Mouse (Mus musculus) lung, postnatal 25 days (tissue): Measurements from ENCODE around the gene Gm6993.
A peak's percentile ranks its signal among the peaks of the same experiment; 100 is the strongest.

ENCODE experiments used
- DNase-seq: peaks from one replicate; pipeline ENCODE4 v3.0.0; 2022; ENCODE audit warnings: low spot score

Gene Gm6993

DNA sequence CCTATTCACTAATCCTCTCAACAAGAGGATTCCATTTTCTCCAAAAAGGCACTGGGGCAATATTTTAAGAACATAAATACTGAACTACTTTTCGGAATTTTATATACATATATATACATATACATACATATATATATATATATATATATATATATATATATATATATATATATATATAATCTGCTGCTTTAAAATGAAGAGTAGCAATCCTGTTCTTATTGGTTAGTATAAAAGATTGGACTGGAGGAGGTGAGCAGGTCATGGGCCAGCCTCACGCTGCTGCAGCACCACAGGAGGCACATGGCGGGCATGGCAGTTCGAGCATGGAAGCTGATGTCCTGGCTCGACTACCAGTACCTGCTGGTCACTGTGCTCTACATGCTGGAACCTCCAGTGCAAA, at the start of gene Gm6993:
Gene Gm6993 (plus strand): TSS at position 301 of the 400 bp plus-strand sequence.
- no peak for DNase-seq

DNA sequence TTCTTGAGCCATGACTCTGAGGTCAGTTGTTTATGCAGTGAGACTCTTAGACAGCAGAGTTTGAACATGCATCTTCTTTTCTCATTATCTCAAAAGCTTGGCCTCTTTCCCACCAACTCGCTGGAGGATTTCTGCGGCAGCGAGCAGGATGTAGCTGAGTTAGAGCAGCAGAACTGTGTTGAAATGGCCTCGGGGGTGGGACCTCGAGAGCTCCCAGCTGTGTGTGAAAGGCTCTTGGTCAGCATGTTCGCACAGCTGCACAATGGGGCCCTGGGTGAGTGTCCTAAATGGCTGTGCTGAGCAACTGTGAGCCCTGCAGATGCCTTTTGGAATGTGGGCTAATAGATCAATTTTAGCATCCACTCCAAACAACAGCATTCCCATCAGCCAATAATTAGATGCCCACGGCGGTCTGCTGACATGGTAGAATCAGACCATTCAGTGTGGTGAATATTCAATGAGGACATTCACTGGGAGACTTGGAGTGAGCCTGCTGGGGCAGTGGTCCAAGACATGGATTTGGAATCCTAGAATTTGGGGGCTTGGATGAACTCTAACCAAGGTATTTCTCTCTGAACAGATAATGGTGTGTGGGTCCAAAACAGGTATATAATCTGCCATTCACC, 49.1 kb upstream of the Gm6993 start:
- peak; percentile 65 for DNase-seq

DNA sequence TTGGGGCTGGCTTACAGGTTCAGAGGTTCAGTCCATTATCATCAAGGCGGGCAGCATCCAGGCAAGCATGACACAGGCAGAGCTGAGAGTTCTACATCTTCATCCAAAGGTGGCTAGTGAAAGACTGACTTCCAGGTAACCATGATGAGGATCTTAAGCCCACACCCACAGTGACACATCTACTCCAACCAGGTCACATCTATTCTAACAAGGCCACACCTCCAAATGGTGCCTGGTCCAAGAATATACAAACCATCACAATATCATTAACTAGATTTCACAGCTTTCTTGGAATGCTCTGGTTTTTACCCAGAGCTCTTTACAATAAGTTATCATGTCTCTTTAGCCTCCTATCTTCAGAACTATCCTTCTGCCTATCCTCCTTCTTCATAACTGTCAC, 38.1 kb upstream of the Gm6993 start:
- DNase-seq: no peak

DNA sequence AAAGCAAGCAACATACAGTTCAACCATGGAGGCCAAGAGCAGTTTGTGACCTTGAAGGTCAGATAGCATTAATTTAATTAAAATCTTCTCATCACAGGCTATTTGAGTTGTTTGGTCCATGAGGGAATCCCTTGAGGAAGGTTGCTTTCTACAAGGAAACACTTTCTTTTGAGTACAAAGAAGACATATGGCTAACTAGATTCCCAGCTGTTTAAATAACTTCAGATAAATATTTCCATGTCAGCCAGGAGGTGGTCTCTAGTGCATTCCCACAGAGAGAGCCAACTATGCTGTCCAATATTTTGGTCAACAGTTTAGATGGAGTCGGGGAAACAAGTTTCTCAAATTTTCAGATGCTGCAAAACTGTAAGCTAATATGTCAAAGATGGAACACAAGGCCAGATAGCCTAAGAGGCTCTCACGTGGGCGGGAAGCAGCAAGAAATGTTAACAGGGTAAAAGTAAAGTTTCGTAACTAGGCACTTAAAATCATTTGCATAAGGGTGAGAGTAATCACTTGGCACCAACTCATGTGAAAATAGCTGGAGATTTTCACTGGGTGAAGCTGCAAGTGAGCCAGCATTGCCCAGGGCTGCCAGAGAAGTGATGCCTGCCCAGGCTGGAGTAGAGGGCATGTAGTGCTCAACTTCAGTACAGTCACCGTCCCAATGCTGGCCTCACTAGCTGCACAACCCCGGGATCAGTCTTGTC, 36.7 kb upstream of the Gm6993 start:
- DNase-seq: peak; percentile 61

DNA sequence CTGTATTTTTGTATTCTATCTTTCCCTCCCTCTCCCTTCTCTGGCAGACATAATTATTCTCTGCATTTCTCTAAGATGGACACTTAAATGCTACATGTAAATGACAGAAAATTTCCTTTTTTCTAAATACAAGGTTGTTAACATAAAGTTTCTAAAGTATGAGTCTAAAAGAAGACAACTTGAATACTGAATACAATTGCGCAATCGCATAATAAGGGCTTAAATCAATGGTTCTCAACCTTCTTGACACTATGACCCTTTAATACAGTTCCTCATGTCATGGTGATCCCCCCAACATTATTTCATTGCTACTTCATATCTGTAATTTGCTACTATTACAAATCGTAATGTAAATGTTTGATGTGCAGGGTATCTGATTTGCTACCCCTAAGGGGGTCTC, 35.7 kb upstream of the Gm6993 start:
- DNase-seq: no peak

DNA sequence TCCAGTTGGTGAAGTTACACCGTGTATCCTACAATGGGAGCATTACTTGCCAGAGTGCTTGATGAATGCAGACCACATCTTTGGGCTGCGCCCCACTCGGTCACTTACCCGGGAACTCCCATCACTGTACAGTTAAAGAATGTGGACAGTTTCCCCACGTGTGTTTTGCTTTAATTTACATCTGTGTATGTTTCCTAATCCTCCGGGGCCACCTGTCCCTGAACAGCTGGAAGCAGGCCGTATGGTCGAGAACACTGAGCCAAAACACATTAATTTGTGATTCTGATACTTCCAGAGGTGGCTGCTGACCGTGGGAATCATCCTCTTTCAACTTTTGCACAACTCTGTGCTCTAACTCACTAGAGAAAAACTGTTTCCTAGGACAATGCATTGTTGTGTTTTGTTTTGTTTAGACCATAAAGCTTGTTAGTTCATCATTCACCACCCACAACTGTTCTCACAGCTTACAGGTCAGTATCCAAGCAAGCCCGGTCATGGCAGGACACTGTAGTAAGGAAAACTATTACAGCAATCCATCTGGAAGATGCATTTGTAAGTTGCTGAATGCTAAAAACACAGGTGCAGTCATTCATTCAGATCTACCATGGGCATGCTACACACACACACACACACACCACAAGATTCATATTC, 34.5 kb upstream of the Gm6993 start:
- DNase-seq: no peak

DNA sequence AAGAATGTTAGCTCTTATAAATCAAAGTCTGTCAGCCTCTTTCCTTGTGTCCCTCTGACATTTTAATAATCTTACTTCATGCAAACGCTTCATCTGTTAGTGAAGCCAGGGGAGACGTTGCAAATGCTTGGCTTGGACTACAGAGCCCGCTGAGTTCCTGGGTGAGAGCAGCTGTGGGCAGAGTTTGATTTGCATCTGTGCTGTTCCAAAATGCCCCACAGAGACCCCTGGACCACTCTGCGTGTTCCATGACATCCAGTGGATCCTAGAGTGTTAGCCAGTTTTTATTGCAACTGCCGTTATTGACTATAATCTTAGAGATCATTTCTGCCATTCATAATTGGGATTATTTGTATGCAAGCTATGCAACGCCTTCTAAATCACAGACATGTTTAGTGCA, 31.8 kb upstream of the Gm6993 start:
- no peak for DNase-seq

DNA sequence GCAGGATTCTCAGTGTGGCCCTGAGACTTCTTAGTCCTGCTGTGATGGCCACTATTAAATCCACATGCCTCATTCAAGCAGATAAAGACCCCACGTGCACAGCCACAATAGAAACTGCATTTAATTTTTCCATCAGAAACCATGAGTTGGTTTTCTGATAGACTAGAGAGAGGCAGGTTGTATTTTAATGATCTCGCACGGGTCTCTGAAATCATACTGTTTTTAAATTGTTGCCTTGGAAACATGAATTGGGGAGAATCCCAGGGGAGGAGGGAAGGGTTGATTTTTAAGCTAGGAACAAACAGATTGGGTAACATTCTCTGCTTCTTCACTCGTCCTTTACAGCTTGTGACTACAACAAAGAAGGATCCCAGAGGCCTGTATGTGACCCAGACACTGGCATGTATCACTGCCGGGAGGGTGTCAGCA, 31.2 kb upstream of the Gm6993 start:
- DNase-seq: no peak

DNA sequence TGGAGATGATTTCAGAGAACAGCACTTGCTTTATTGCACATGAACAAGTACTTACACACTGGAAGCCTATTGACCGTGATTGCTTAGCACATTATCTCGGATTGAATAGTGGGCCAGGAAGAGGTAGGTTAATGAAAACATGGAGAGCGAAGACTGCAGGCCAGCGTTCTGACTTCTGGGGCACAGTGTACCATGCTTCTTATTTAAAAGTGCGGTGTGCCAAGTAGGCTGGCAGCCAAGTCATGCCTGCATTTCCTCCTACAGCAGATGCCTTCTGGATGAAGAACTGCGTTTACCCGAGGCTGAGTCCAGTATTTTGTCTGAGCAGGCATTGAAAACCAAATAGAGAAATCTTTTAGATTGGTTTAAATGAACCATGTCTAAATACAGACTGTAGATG, 27.0 kb upstream of the Gm6993 start:
- DNase-seq: peak; percentile 48

DNA sequence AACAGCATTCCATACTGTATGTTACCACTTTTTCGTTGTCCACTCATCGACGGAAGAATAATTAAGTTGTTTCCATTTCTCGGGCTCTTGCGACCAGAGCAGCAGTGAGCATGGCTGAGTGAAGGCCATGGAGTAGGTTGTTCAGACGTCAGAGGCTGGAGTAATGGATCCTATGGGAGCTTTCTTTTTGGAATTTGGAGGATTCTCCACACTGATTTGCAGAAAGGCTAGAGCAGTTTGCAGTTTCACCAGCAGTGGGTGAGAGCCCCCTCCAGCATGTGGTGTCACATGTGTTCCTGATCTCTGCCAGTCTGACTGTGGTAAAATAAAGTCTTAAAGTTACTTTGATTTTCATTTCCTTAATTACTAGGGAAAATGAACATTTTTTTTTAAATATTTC, 25.6 kb upstream of the Gm6993 start:
- DNase-seq: no peak

DNA sequence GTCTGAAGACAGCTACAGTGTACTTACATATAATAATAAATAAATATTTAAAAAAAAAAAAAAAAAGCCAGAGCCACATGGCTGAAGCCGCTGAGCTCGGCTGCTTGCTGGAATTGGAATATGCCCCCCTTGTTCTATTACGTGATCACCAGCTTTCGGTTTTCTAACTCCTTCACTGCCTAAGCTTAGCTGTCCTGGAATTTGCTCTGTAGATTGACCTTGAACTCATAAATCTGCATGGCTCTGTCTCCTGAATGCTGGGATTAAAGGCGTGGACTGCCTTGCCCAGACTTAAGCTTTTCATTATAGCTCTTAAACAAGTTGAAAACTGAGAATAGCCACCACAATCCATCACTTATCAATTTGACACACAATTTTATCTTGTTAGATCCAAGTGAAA, 23.3 kb upstream of the Gm6993 start:
- DNase-seq: no peak

DNA sequence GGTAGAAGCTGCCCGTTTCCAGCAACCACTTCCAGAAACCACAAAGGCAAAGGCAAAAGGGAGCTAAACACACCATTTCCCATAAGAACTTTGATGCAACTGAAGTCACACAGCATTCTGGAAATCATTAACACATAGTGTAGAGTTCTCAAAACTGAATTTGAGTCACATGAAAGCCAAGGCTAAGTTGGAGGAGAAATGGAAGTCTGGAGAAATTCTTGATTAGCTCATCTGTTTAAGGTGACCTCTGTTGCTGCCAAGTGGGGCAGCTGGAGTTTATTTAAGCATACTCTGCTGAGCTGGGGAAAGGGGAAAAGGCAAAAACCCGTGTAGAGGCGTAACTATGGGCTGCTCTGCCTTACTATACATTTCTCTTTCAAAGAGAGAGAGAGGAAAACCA, 21.8 kb upstream of the Gm6993 start:
- DNase-seq: peak; percentile 36

DNA sequence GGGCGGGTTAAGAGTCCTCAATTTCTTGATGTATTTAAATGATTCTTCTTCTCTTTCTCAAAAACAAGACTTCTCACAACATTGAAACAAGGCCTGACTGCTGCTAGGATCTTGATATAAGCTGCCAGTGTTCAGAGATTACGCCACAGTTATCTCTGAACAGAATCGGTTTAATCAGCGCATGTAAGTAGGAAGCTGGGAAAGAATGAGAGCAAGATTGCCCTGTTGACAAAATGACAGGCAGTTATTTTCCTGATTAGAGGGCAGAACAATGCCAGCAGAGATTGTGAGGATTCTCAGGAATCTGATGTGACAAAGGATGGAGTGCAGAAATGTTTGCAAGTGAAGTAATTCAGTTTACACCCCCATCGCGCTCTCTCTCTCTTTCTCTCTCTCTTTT, 19.0 kb upstream of the Gm6993 start:
- no peak for DNase-seq

DNA sequence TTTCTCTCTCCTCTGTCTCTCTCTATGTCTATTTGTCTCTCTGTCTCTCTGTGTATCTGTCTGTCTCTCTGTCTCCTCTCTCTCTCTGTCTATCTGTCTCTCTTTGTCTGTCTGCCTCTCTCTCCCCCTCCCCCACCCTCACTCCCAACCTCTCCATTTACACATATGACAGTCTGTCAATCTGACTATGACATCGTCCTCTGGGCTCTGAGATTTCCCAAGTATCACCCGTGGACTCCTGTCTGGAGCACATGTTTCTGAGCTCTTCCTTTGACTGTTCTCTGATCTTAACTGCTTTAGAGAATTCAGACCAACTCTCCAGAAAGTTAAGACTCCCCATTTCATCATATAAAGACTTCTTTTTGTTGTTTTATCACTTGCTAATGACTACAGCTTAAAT, 18.3 kb upstream of the Gm6993 start:
- no peak for DNase-seq

DNA sequence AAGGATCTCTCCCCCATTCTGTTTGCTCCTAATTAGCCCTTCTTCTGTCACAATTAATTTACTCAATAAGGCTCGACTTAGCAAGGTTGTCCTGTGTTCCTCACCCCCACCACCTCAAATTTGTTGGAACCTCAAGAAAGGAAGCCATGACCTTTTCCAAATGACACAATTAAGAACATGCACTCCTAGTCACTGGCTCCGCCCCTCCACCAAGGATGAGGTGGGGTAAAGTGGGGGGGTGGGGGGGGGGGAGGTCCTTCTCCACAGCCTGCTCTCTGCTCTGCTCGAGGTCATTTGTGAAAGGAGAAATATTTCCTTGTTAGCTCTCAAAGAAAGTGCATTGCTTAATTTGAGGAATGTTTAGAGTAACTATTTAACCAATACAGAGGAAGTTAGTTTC, 17.8 kb upstream of the Gm6993 start:
- peak; percentile 27 for DNase-seq

DNA sequence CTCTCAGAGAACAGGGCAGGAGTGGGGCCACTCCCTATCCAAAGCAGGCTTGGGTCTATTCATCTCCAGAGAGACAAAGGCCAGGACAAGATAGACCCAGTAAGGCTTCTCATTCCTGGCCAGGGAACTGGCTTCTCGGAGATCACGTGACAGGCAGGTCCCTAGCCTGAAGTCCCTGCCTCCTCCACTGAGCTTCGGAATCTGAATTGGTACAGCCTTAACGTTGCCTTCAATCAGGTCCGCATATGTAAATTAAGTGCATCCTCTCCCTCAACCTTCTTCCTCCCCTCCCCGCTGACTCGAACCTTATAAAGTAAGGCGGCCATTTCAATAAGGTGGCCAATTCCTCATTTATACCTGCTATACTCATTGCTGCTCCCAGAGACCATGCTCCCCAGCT, 15.1 kb upstream of the Gm6993 start:
- DNase-seq: no peak

DNA sequence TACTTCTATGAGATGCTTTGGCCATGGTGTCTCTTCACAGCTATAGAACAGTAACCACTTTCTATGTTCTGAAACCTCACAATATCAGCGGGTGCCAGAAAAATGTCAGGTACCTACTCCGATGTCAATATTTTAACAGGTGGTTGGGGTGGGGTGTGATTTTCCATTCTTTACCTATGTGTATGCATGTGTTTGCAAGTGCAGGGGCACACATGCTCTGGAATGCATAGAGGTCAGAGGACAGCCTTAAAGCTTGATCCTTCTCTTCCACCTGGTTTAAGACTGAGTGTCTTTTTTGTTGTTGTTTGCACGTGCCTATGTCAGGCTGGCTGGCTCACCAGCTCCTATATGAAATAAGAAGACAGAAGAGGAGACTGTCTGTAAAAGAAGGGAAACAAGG, 13.4 kb upstream of the Gm6993 start:
- DNase-seq: no peak

DNA sequence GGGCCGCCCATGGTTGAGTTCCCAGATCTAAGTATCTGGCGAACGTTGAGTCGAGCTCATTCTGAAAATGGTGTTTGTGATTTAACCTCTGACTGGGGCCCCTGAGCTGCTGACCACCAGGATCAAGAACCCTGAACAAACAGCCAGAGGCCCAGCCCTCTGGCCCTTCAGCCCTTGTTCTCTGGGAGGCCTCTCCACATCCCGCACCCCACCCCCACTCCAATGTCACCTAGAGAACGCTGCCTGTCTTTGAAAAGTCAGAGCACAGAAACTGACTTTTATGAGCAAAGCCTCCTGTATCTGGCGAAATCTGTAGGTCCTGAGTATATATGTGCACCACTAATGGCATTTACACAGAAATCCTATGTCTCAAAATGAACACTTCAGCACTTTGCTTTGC, 11.7 kb upstream of the Gm6993 start:
- DNase-seq: no peak

DNA sequence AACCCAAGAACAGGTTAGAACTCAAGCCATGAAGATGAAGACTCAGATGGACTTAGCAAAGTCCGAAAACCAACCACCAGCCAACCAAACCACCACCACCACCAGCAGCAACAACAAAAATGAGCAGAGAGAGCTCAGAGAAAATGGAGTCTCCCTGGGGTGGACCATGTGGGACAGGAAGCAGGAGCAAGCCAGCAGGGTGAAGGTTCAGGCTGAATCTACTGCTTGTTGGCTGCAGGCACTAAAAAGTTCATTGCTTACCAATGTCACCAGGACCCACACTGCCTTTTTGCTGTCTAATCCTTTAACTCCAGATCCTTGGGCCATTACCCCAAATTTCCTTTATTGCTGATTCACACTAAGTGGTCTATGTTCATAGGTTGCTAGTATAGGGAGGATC, 7.9 kb upstream of the Gm6993 start:
- no peak for DNase-seq

DNA sequence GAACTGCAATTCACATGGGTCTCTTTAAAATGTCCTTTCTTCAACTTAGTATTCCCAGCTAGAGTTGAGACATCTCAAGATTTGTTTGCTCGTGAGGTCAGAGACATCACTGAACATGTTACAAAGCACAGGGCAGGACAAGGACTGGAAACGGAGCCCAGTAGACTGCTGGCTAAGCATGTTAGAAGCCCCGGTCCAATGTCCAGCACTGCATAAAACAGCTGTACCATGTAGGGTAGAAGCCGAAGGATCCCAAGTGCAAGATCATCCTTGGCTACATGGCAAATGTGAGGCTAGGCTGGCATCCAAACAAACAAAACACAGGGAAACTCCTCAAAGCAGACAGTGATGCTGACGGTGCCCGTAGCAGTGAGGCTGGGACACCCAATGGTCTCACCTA, 5.6 kb upstream of the Gm6993 start:
- DNase-seq: no peak

DNA sequence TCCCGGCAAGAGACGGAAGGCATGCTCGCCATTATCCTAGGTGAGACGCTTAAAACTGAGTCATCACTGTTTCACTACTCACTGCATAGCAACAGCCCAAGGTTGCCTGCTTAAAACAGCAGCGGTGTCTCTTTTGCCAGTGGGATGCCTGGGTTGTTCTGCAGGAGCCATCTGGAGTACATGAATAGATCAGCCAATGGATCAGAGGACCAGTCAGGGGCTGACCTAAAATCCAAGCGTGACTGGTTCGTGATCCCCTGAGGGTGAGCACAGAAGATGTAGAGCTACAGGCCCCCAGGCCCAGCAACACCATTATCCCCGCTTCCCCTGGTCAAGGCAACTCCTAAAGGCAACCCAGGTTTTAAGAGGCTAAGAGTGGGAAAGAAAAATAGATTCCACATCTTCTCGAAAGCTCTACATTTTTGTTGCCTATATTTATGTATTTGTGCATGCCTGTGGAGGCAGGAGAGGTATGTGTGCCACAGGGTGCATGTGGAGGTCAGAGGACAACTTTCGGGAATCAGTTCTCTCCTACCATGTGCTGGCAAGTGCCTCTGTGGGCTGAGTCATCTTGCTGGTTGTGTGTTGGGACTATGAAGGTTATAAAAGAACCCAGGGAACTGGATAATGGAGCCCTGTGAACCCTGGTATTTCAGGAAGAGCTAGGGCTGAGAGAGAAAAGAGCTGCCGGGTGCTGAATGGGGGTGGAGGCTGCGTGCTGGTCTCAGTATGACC, 3.5 kb upstream of the Gm6993 start:
- no peak for DNase-seq

DNA sequence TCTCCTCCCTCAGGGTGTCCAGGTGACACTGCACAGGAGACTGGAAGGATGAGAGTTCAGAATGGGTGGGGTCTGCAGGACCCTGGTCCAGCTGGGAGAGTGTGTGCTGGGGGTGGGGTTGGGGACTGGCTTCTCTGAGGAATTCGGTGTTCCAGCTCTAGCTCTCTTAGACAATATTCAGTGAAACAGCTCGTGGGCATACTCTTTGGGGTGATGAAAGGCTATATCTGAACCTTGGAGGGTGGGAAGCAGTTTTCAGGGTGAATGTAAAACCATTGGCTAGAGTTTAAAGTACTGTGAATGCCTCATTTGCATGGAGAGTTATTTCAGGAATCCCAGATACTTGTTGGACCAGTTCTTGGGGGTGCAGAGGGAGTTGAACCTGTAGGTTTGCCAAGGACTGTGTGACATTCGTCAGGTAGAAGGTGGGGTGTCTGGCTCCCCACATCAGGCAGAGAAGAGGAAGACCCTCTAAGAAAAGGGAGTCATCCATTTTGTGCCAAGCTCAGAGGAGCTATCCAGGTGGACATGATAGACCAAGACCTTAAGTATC, 1.5 kb upstream of the Gm6993 start:
- DNase-seq: no peak

DNA sequence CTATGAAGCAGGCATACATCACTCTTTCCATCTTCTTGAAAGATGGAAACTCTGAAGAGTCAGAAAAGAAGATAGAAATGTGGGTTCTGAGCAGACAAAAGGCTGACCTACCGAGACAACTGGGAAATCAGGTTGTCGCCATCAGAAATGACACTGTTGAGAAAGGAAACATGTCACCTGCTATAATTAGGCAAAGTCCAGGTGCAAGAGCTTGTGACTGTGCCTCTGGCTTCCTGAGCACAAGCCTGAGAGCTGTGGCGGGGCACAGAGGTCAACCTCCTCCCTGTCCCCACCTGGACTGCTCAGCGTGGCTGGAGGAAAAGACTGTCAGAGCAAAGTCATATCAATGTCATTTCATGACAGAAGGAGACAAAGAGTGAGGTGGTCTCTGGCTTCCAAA, 772 bp upstream of the Gm6993 start:
- DNase-seq: no peak
